Mouse (Mus musculus) myocyte (in vitro differentiated cells): ENCODE results near the gene Setd5. TPM values are rescaled to one million over a fixed set of nuclear protein-coding genes. Genes with fewer than 3 reads are reported as not detected.

Experiments
- H3K27me3 ChIP-seq: one replicate; pipeline ENCODE4 v1.6.1; 2011; ENCODE audit not compliant: control insufficient read depth, insufficient read depth, insufficient read length
- H3K36me3 ChIP-seq: one replicate; pipeline ENCODE4 v1.6.1; 2011; ENCODE audit not compliant: control insufficient read depth, insufficient read depth
- H3K4me2 ChIP-seq: one replicate; pipeline ENCODE4 v1.6.1; 2011; ENCODE audit warnings: low read depth, control low read depth
- H3K4me3 ChIP-seq: one replicate; pipeline ENCODE4 v1.5.1; 2011; ENCODE audit warnings: mild to moderate bottlenecking, control low read depth, moderate library complexity
- H3K79me2 ChIP-seq: one replicate; pipeline ENCODE4 v1.6.1; 2011; ENCODE audit not compliant: control insufficient read depth, insufficient read depth
- H3ac ChIP-seq: one replicate; pipeline ENCODE4 v1.6.1; 2011; ENCODE audit not compliant: control insufficient read depth, insufficient read length
- CEBPB ChIP-seq: IDR thresholded peaks from 2 replicates; pipeline ENCODE4 v1.6.1; 2011; ENCODE audit warnings: mild to moderate bottlenecking, moderate library complexity; ENCODE audit not compliant: poor library complexity, insufficient read depth, severe bottlenecking
- E2F4 ChIP-seq: IDR thresholded peaks from one replicate; pipeline ENCODE4 v1.6.1; 2011; ENCODE audit warnings: mild to moderate bottlenecking, control low read depth, moderate library complexity; ENCODE audit not compliant: insufficient read depth
- MAX ChIP-seq: IDR thresholded peaks from one replicate; pipeline ENCODE4 v1.6.1; 2011; ENCODE audit warnings: low read depth, mild to moderate bottlenecking, control low read depth
- MYOD1 ChIP-seq, 3 experiments: IDR thresholded peaks; one replicate each; pipeline ENCODE4 v1.6.1; 2011; ENCODE audit warnings: control low read depth in 2 of 3, low read depth in 2 of 3, mild to moderate bottlenecking in 2 of 3, moderate library complexity in 1 of 3; ENCODE audit not compliant: insufficient read length in 2 of 3, control insufficient read depth in 1 of 3
- MYOG ChIP-seq, 3 experiments: IDR thresholded peaks; one replicate each; pipeline ENCODE4 v1.6.1; 2011; ENCODE audit warnings: control low read depth in 2 of 3, low read depth in 2 of 3, mild to moderate bottlenecking in 2 of 3; ENCODE audit not compliant: insufficient read length in 2 of 3, control insufficient read depth in 1 of 3, insufficient read depth in 1 of 3
- POLR2A ChIP-seq: IDR thresholded peaks from one replicate; pipeline ENCODE4 v1.6.1; 2011; ENCODE audit warnings: low read depth, mild to moderate bottlenecking, control low read depth, moderate library complexity; ENCODE audit not compliant: insufficient read length
- POLR2AphosphoS2 ChIP-seq: IDR thresholded peaks from one replicate; pipeline ENCODE4 v1.6.1; 2011; ENCODE audit warnings: low read depth, control low read depth; ENCODE audit not compliant: insufficient read length
- REST ChIP-seq: IDR thresholded peaks from one replicate; pipeline ENCODE4 v1.6.1; 2011; ENCODE audit warnings: mild to moderate bottlenecking, control low read depth, moderate library complexity; ENCODE audit not compliant: insufficient read depth, insufficient read length
- SRF ChIP-seq: IDR thresholded peaks from one replicate; pipeline ENCODE4 v1.6.1; 2011; ENCODE audit warnings: low read depth; ENCODE audit not compliant: control insufficient read depth, insufficient read length
- TCF12 ChIP-seq: IDR thresholded peaks from one replicate; pipeline ENCODE4 v1.6.1; 2011; ENCODE audit warnings: mild to moderate bottlenecking, control low read depth; ENCODE audit not compliant: poor library complexity, insufficient read depth, severe bottlenecking
- TCF3 ChIP-seq: IDR thresholded peaks from one replicate; pipeline ENCODE4 v1.6.1; 2011; ENCODE audit warnings: low read depth, control low read depth; ENCODE audit not compliant: insufficient read length
- USF1 ChIP-seq: IDR thresholded peaks from one replicate; pipeline ENCODE4 v1.6.1; 2011; ENCODE audit warnings: low read depth, mild to moderate bottlenecking, control low read depth, moderate library complexity
- polyA plus RNA-seq: library from polyadenylated mRNA; unstranded; fragments of >200 nt; fragmentation: generic; extraction: Trizol; gene quantifications from one replicate; pipeline ENCODE4 v1.2.1, GENCODE M21; 2012; ENCODE audit warnings: missing spikeins

The Setd5 gene
- polyA plus RNA-seq, 1 experiment: 21.8 TPM

DNA sequence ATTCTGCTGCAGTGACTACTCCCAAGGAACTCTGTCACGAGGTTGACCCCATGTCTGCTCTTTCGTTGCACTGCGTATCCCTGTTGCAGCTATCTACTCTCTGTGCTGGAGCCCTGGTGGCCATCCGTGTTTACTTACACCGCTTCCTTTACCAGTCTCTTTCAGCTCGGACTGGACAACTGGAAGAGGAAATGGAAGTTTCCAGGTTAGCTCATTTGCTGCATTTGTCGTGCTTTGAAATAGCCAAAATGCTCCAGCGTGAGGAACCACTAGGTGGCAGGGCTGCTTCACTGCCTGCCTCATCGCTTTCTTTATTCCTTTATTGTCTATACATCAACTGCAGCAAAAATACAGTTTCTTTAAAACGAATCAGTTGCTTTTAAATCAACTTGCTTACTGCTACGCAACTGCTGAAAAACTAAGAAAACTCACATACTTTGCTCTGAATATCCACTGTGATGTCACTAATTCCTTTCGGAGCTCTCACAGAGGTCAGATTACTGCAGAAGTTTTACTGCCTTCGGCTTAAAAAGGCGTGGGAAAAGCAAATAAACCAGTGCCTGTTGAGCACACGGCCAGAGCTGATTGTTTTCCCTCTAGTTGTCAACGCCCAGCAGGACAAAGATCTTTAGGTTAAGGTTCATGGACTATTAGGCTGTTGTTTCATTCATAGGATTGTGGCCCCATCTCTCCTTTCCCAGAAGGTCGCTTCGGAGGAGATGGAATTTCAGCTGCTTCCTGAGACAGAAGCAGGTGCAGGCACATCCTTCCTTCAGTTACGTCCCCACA lies 39.0 kb upstream of the Setd5 start:
- no peaks in the 10 kb centered on the region for H3K79me2 ChIP-seq
- H3K27me3 ChIP-seq: no peaks in the 10 kb centered on the region
- H3K4me2 ChIP-seq: peak overlapping the region; percentile 75
- no peak overlapping the region for H3K4me3 ChIP-seq
- no peak for TF ChIP-seq SRF
- no peak for TF ChIP-seq TCF12
- TF ChIP-seq MAX: no peak
- H3ac ChIP-seq: no peak overlapping the region
- no peaks in the 10 kb centered on the region for H3K36me3 ChIP-seq

DNA sequence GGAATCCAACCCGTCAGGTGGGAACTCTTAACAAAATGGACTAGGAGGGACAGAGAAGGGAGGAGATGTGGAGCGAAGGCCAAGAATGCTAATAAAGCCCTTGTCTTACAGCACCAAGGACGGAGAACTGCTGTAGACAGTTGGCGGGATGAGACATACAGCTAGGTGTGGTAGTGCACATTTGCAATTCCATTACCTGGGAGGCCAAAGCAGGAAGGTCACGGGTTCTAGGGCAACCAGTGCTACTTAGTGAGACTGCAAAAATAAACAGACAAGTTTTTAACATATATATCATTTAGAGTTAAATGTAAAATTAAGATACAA lies 38.5 kb upstream of the Setd5 start:
- no peak overlapping the region for H3K4me3 ChIP-seq
- H3K79me2 ChIP-seq: no peaks in the 10 kb centered on the region
- no peaks in the 10 kb centered on the region for H3K36me3 ChIP-seq
- no peak overlapping the region for H3ac ChIP-seq
- peak overlapping the region; percentile 75 for H3K4me2 ChIP-seq
- no peaks in the 10 kb centered on the region for H3K27me3 ChIP-seq
- TF ChIP-seq SRF (no peak), MAX (no peak), POLR2AphosphoS2 (no peak), MYOD1 (IDR thresholded peaks at IDR 0.05; ENCODE audit: control insufficient read depth in 1 of 3, insufficient read length in 2 of 3, low read depth in 2 of 3) (no peak), REST (no peak), TCF3 (no peak), MYOG (IDR thresholded peaks at IDR 0.05; ENCODE audit: control insufficient read depth in 1 of 3, insufficient read depth in 1 of 3, insufficient read length in 2 of 3, low read depth in 2 of 3) (no peak), E2F4 (no peak), USF1 (no peak), TCF12 (no peak), CEBPB (no peak), POLR2A (no peak)

DNA sequence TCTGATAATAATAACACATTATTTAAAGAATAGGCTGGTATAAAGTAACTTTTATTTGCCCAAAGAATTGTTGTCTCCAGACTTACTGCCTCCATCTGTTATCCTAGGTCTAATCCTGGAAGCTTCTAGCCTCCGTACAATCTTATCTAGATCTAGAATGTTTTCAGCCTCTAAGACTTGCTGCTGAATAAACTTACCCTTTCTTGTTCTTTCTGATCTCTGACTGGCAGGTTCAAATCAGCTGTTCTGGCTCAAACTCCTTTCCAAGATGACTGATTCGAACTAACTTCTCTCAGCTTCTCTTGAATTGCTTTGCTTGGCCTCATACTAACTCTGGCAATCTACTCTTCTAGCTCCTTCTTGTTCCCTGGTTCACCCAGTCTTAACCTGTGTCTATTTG lies 36.8 kb upstream of the Setd5 start:
- no peaks in the 10 kb centered on the region for H3K27me3 ChIP-seq
- no peaks in the 10 kb centered on the region for H3K36me3 ChIP-seq
- TF ChIP-seq POLR2AphosphoS2 (no peak), SRF (no peak), CEBPB (no peak), POLR2A (no peak), MAX (no peak), REST (no peak), TCF3 (no peak), MYOD1 (IDR thresholded peaks at IDR 0.05; ENCODE audit: control insufficient read depth in 1 of 3, insufficient read length in 2 of 3, low read depth in 2 of 3) (no peak), E2F4 (no peak), MYOG (IDR thresholded peaks at IDR 0.05; ENCODE audit: control insufficient read depth in 1 of 3, insufficient read depth in 1 of 3, insufficient read length in 2 of 3, low read depth in 2 of 3) (no peak), TCF12 (no peak), USF1 (no peak)
- H3K4me2 ChIP-seq: no peak overlapping the region
- no peak overlapping the region for H3ac ChIP-seq
- no peak overlapping the region for H3K4me3 ChIP-seq
- H3K79me2 ChIP-seq: no peaks in the 10 kb centered on the region

DNA sequence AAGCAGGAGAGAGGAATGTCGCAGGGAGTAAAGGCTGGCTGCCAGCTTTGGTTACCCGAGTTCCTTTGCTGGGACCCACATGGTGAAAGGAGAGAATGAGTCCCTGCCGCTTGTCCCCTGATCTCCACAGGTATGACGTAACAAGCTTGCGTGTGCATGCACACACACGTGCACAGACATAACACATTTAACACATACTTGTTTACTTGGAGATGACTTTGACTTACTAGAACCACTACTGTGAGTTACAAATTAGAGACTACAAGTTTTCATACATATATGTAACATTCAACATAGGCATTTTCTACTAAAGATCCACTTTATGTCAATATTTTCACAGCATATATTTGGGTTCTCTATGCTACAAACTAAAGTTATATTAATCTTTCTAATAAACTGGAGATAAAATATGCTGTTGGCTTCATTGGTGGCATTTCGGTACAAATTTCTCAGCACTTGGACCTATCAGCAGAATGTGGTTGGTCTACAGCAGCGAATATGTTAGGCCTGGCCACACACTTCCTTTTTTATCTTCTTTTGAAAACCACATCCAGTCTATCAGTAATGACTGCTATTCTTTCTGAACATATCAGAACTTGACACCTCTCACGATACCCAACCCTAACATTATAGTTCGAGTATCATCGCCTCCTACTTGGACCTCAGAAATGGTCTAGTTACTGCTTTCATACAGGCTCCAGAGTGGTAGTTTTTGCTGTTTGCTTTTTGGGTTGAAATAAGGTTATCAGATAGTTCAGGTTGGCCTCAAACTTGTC lies 35.8 kb upstream of the Setd5 start:
- H3K4me3 ChIP-seq: no peak overlapping the region
- H3K4me2 ChIP-seq: no peak overlapping the region
- no peak for TF ChIP-seq E2F4
- no peak for TF ChIP-seq TCF3
- no peak for TF ChIP-seq MYOD1 (IDR thresholded peaks at IDR 0.05; ENCODE audit: control insufficient read depth in 1 of 3, insufficient read length in 2 of 3, low read depth in 2 of 3)
- no peak for TF ChIP-seq SRF
- TF ChIP-seq MAX: no peak
- no peak for TF ChIP-seq POLR2AphosphoS2
- TF ChIP-seq POLR2A: no peak
- no peak for TF ChIP-seq TCF12
- no peak for TF ChIP-seq MYOG (IDR thresholded peaks at IDR 0.05; ENCODE audit: control insufficient read depth in 1 of 3, insufficient read depth in 1 of 3, insufficient read length in 2 of 3, low read depth in 2 of 3)
- TF ChIP-seq CEBPB: no peak
- no peak for TF ChIP-seq USF1
- TF ChIP-seq REST: no peak
- no peak overlapping the region for H3ac ChIP-seq
- no peaks in the 10 kb centered on the region for H3K27me3 ChIP-seq
- H3K79me2 ChIP-seq: peaks cover 1% of the 10 kb centered on the region
- no peaks in the 10 kb centered on the region for H3K36me3 ChIP-seq
